Mouse (Mus musculus) limb, embryonic 15.5 days (tissue): ENCODE data around the gene Sod1. TPM values are rescaled to one million over a fixed set of nuclear protein-coding genes. Genes with fewer than 3 reads are reported as not detected.
"Not testable (repeated sequence)": the region's sequence is repeated elsewhere in the genome, so short reads cannot be mapped to it uniquely, and the experiment has no call there.

Experiments used
- ATAC-seq: fragments of 200-750 bp; cut with Nextera tagmentation; 2 replicates; pipeline ENCODE4 v1.8.0; 2017; ENCODE audit warnings: low read depth, moderate TSS enrichment; ENCODE audit not compliant: insufficient number of reproducible peaks, low FRiP score, low TSS enrichment
- H3K27ac ChIP-seq: fragments of 300-500 bp; sonication (generic); 2 replicates; pipeline ENCODE4 v1.5.1; 2015; ENCODE audit warnings: moderate library complexity, mild to moderate bottlenecking, inconsistent platforms
- H3K27me3 ChIP-seq: fragments of 300-500 bp; sonication (generic); 2 replicates; pipeline ENCODE4 v1.6.1; 2015; ENCODE audit warnings: inconsistent platforms
- H3K36me3 ChIP-seq: fragments of 300-500 bp; sonication (generic); 2 replicates; pipeline ENCODE4 v1.6.1; 2015; ENCODE audit warnings: inconsistent platforms
- H3K4me1 ChIP-seq: fragments of 300-500 bp; sonication (generic); 2 replicates; pipeline ENCODE4 v1.6.1; 2015; ENCODE audit warnings: inconsistent platforms
- H3K4me2 ChIP-seq: fragments of 300-500 bp; sonication (generic); 2 replicates; pipeline ENCODE4 v1.6.1; 2015; ENCODE audit warnings: mild to moderate bottlenecking, inconsistent platforms
- H3K4me3 ChIP-seq: fragments of 300-500 bp; sonication (generic); 2 replicates; pipeline ENCODE4 v1.5.1; 2015; ENCODE audit warnings: mild to moderate bottlenecking, inconsistent platforms
- H3K9ac ChIP-seq: fragments of 300-500 bp; sonication (generic); 2 replicates; pipeline ENCODE4 v1.6.1; 2015; ENCODE audit warnings: inconsistent platforms
- H3K9me3 ChIP-seq: fragments of 300-500 bp; sonication (generic); 2 replicates; pipeline ENCODE4 v1.6.1; 2016; ENCODE audit warnings: inconsistent platforms
- WGBS: fragments of 180-500 bp; shearing (Covaris S2); methylation state at CpG from one replicate; pipeline ENCODE4 v1.1.7; 2015; 5-methylcytosine and 5-hydroxymethylcytosine counted together
- polyA plus RNA-seq: library from polyadenylated mRNA; unstranded; fragments of >200 nt; fragmentation: Nextera tagmentation; extraction: Ambion mirVana; gene quantifications from 2 replicates; pipeline ENCODE4 v1.2.1, GENCODE M21; 2015

Gene Sod1
- polyA plus RNA-seq, 1 experiment from 2014 or later, result 861 TPM

DNA sequence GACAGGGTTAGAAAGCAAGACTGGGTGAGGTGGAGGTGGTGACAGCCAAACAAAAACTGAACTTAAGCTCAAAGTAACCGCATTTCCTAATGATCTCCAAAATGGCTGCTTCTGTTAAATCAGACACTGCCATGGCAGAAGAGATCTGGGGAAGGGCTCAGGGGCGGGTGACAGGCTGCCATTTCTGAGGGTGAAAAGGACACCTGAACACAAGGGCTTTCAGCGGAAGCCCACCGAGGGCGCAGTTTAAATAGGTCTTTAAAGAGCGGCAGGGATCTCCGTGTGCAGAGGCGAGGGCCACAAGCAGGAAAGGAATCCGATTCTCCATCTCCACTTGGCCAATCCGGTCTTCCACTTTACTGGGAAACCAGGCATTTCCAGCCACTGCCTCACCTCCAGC lies 13.1 kb downstream of the Sod1 start:
- no peak overlapping the region for H3K4me3 ChIP-seq
- no peak for ATAC-seq
- WGBS, result 90% methylated on average over 10 of the region's 10 CpGs

DNA sequence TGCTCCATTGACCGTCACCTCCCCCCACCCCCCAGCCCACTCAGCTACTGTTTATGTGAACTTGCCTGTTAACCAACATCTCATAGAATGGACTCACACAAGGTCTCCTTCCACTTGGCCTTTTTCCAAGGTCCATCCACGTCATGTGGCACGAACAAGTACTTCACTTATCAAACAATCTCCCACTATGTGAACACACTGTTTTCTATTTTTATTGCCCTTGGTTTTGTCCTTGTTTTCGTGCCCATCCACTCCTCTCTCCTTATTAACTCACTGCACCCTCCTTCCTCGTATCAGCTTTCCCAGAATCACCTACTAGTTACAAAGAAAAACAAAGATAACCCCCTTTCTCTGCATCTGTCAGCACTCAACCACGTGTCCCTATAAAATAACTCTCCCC lies 14.1 kb downstream of the Sod1 start:
- H3K27me3 ChIP-seq, result no peaks in the 10 kb centered on the region
- H3K36me3 ChIP-seq, result peaks cover 15% of the 10 kb centered on the region
- H3K9ac ChIP-seq, result no peak overlapping the region
- no peaks in the 10 kb centered on the region for H3K9me3 ChIP-seq
- no peak overlapping the region for H3K27ac ChIP-seq
- no peak overlapping the region for H3K4me2 ChIP-seq
- WGBS, result 80% methylated on average over 6 of the region's 6 CpGs
- no peak overlapping the region for H3K4me3 ChIP-seq
- no peak for ATAC-seq
- H3K4me1 ChIP-seq, result no peaks in the 10 kb centered on the region

More for the DNA sequence above, 13.1 kb downstream of the Sod1 start:
- no peak overlapping the region for H3K27ac ChIP-seq
- H3K9ac ChIP-seq, result no peak overlapping the region
- H3K36me3 ChIP-seq, result peaks cover 12% of the 10 kb centered on the region
- H3K9me3 ChIP-seq, result no peaks in the 10 kb centered on the region
- H3K4me1 ChIP-seq, result no peaks in the 10 kb centered on the region
- H3K4me2 ChIP-seq, result no peak overlapping the region
- no peaks in the 10 kb centered on the region for H3K27me3 ChIP-seq

DNA sequence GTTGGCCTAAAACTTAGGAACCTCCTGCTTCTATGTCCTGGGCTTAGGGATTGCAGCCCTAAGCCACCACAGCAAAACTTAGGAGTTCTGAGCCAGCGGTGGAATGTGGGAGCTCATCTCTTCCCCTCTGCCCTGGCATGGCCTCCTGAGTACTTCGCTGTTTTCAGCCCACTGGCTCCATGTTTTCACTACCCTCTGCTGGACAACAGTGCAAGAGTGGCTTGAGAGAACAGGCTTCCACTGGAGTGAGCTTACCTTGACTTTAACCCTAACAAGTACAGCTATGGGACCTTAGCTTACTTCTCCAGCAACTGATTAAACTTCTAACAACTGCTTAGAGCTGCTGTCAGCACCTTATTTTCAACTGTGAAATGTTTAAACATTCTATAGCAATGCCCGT lies 14.6 kb downstream of the Sod1 start:
- WGBS, result 90% methylated on average over 3 of the region's 3 CpGs
- Histone ChIP-seq H3K27ac (no peak overlapping the region), H3K9ac (no peak overlapping the region), H3K4me2 (no peak overlapping the region), H3K9me3 (no peaks in the 10 kb centered on the region), H3K4me3 (no peak overlapping the region), H3K36me3 (peaks cover 16% of the 10 kb centered on the region), H3K4me1 (no peaks in the 10 kb centered on the region), H3K27me3 (no peaks in the 10 kb centered on the region)
- no peak for ATAC-seq

DNA sequence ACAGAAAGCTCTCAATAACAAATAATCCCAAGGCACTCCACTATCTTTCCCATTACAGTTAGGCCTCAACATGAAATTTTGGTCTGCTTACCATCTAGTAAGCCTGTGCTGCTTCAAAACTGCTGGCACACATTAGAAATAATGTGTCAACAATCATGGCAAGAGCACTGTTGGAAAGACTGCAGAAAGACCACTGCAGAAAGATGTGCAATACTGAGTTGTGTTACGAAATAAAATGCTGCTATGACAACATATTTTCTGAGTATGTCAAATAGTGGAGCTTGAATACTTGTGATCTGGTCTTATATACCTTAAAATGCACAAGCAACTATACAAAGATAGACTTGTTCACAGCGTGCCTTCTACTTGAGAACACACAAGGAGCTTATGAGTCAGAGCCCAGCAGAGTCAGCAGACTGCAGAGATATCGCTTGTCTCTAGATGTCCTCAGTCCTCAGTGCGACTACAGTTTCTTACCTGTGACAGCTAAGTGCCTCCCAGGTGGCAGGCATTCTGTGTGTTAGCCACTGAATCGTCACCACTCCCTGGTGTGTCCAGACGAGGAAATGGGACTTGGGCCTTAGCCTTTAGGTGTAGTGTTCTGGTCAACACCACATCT lies 18.7 kb downstream of the Sod1 start:
- Histone ChIP-seq H3K4me1 (no peaks in the 10 kb centered on the region), H3K9me3 (no peaks in the 10 kb centered on the region), H3K4me2 (no peak overlapping the region), H3K4me3 (no peak overlapping the region), H3K9ac (no peak overlapping the region), H3K27ac (no peak overlapping the region), H3K27me3 (no peaks in the 10 kb centered on the region), H3K36me3 (peaks cover 51% of the 10 kb centered on the region)
- no peak for ATAC-seq
- WGBS, result 86% methylated on average over 6 of the region's 6 CpGs

DNA sequence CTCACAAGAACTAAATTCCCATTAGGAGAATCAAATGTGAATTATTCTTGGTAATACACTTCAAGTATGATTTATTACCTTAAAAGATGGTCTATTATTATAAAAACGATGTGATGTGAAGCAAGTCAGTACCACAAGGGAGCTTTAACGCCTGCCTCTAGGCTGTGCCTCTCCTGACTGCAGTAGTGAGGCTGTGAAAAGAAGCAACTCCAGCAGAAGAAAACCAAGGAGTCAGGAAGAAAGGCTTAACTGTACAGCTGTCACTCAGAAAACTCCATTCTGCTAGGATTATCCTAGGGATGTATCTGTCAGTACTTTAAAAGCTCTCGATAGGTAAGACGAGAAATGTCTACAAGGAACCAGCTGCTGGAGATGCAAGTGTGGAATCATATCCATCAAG lies 21.3 kb downstream of the Sod1 start:
- no peak overlapping the region for H3K4me2 ChIP-seq
- ATAC-seq, result no peak
- H3K9ac ChIP-seq, result no peak overlapping the region
- no peaks in the 10 kb centered on the region for H3K9me3 ChIP-seq
- H3K27ac ChIP-seq, result no peak overlapping the region
- peaks cover 75% of the 10 kb centered on the region for H3K36me3 ChIP-seq
- no peak overlapping the region for H3K4me3 ChIP-seq
- 78% methylated on average over 4 of the region's 4 CpGs for WGBS
- no peaks in the 10 kb centered on the region for H3K27me3 ChIP-seq
- no peaks in the 10 kb centered on the region for H3K4me1 ChIP-seq

DNA sequence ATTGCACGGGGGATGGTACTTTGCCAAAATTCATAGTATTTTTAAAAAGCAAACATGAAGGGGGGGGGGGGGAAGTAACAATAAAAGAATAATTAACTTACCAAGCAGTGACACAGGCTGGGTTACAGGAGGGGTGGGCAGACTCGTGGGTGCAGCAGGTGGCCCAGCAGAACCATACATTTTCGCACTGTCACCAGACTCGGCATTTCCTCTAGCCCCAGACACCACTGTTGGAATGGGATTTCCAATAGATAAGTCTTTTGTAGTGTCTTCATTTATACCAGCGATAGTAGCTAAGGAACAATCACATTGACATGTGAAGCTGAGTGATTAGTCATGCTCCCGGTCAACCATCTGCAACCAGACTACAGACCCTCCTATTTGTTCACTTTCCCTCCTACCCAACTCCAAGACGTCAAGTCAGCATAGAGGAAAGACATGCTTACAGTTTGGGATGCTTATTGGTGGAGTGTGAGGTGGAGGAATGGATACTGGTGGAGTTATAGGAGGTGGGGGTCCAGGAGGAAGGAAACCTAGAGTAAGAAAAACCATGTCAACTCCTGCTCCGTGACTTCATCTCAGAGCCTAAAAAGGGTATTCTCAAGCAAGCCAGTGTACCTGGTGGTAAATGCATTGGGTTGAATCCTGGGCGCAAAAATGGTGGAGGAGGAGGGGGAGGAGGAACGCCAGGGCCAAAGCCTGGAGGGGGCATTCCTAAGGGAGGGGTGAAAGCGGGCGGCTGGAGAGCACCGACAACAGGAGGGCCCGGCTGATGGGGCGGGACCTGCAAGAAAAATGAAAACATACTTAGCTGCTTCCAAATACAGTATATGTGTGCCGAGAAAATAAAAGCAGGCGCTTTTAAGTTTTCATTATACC lies 22.1 kb downstream of the Sod1 start:
- no peak overlapping the region for H3K4me3 ChIP-seq

DNA sequence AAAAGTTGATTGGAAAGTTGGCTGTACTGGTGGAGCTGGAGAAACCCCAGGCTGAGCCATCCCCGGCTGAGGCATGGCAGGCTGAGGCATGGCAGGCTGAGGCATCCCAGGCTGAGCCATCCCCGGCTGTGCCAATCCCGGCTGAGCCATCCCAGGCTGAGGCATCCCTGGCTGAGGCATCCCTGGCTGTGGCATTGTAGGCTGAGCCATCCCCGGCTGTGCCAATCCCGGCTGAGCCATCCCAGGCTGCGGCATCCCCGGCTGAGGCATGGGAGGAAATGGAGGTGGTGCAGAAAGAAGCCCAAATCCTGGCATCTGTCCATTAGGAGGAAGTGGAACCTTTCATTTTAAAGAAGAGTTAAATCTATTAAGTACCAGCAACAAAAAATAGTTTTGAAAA lies 29.5 kb downstream of the Sod1 start:
- 93% methylated on average over 7 of the region's 7 CpGs for WGBS
- Histone ChIP-seq H3K4me2 (no peak overlapping the region), H3K9ac (no peak overlapping the region), H3K9me3 (no peaks in the 10 kb centered on the region), H3K27ac (no peak overlapping the region), H3K4me1 (no peaks in the 10 kb centered on the region), H3K27me3 (no peaks in the 10 kb centered on the region), H3K36me3 (peaks cover 77% of the 10 kb centered on the region), H3K4me3 (no peak overlapping the region)
- ATAC-seq, result no peak

More for the DNA sequence above, 22.1 kb downstream of the Sod1 start:
- Histone ChIP-seq H3K27me3 (no peaks in the 10 kb centered on the region), H3K9me3 (no peaks in the 10 kb centered on the region), H3K4me1 (no peaks in the 10 kb centered on the region), H3K27ac (no peak overlapping the region), H3K9ac (no peak overlapping the region), H3K36me3 (peaks cover 83% of the 10 kb centered on the region), H3K4me2 (no peak overlapping the region)
- WGBS, result 78% methylated on average over 17 of the region's 17 CpGs
- ATAC-seq, result no peak

DNA sequence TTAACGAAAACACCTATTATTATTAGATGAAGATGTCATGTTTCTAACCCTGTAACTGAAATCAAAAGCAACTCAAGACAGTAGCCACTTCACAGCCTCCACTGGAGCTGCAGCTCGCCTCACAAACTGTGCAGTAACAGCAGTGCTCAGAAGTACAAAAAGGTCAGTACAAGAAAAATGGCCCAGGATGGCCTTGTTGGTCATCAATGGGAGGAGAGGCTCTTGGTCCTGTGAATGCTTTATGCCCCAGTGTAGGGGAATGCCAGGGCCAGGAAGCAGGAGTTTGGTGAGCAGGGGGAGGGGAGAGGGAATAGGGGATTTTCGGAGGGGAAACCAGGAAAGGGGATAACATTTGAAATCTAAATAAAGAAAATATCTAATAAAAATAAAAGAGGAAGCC lies 30.7 kb downstream of the Sod1 start:
- whole genome bisulfite sequencing, result 90% methylated on average over 3 of the region's 3 CpGs
- not testable (repeated sequence) for H3K27ac ChIP-seq, H3K9ac ChIP-seq, H3K4me2 ChIP-seq, H3K4me1 ChIP-seq, H3K9me3 ChIP-seq, ATAC-seq, H3K27me3 ChIP-seq, H3K4me3 ChIP-seq
- H3K36me3 ChIP-seq, result peaks cover 69% of the 10 kb centered on the region

DNA sequence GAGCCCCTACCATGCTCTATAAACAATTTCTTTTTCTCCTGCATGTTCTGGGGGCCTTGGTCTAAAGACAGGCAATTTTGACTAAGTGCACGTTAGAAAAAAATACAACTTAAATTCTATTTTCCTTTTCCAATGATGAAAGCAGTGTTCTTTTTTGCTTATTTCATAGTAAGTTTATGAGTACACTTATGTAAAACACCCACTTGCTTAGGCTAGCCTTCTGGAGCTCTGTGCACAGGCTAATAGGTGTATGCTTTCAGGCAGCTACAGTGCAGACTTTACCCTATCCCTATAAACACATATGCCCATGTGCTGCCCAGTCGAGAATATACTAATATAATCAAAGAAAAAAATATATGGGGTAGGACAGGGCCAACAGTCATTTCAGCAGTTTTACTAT lies 32.0 kb downstream of the Sod1 start:
- Histone ChIP-seq H3K36me3 (peaks cover 71% of the 10 kb centered on the region), H3K9ac (no peak overlapping the region), H3K27ac (no peak overlapping the region), H3K4me2 (no peak overlapping the region), H3K4me1 (no peaks in the 10 kb centered on the region), H3K9me3 (no peaks in the 10 kb centered on the region), H3K4me3 (no peak overlapping the region), H3K27me3 (no peaks in the 10 kb centered on the region)
- ATAC-seq, result no peak
- WGBS, result 82% methylated on average over 2 of the region's 2 CpGs

DNA sequence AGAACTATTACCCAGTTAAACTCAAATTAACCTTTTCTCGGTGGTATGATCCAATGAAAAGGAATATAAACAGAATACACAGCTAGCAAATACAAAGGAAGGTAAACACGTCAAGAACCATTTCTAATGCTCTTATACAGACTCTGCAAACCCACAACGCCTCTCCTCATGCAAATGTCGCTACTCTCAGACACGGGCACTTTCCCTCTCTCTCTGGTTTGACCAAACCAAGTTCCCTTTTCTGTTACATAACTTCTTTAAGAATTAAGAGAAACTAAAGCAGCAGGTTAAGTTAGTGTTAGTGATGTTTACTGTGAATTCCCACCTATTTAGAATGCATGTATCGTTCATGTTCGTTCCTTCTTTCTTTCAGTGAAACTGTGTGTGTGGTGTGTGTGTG lies 38.4 kb downstream of the Sod1 start:
- Histone ChIP-seq H3K4me3 (no peak overlapping the region), H3K27me3 (no peaks in the 10 kb centered on the region), H3K4me1 (no peaks in the 10 kb centered on the region), H3K27ac (no peak overlapping the region), H3K9ac (no peak overlapping the region), H3K36me3 (peaks cover 58% of the 10 kb centered on the region), H3K9me3 (no peaks in the 10 kb centered on the region), H3K4me2 (no peak overlapping the region)
- ATAC-seq, result no peak
- 90% methylated on average over 7 of the region's 7 CpGs for WGBS

DNA sequence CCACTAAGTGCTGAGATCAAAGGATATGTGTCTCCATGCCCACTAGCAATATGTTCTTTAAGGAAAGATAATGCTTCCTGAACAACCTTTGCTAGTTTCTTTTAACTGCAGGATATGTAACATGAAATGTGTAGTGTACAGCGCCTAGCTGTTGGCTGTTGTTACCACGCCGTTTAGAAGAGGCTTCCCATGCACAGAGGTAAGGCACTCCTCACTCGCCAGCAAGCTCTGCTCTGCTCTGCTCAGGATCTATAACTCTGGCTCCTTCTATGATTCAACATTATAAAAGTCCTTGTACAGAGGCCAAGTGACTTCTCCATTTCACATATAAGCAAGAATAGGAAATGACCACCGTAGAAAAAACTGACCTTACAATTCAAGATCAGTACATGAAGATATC lies 39.1 kb downstream of the Sod1 start:
- H3K9me3 ChIP-seq, result no peaks in the 10 kb centered on the region
- H3K27ac ChIP-seq, result no peak overlapping the region
- no peak overlapping the region for H3K4me3 ChIP-seq
- H3K9ac ChIP-seq, result no peak overlapping the region
- no peak overlapping the region for H3K4me2 ChIP-seq
- ATAC-seq, result no peak
- H3K27me3 ChIP-seq, result no peaks in the 10 kb centered on the region
- H3K4me1 ChIP-seq, result no peaks in the 10 kb centered on the region
- H3K36me3 ChIP-seq, result peaks cover 56% of the 10 kb centered on the region
- 89% methylated on average over 5 of the region's 5 CpGs for WGBS

DNA sequence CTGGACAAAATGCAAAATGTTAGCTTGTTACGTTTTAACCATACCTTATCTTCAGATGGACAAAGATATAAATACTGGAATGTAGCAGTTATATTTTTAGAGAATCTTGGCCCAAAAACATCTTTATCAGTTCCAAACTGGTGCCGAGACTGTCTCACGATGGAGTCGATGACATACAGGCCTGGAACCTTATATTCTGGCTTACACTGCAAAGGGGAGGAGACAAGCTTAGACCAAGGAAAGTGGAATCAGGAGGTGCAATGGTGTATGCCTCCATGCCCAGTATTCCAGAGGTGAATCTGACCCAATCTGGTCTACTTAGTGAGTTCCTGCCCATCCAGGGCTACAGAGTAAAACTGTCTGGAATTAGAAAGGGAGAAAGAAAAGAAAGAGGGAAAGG lies 39.5 kb downstream of the Sod1 start:
- Histone ChIP-seq H3K4me2 (no peak overlapping the region), H3K27ac (no peak overlapping the region), H3K9ac (no peak overlapping the region), H3K9me3 (no peaks in the 10 kb centered on the region), H3K4me3 (no peak overlapping the region), H3K4me1 (no peaks in the 10 kb centered on the region), H3K36me3 (peaks cover 55% of the 10 kb centered on the region), H3K27me3 (no peaks in the 10 kb centered on the region)
- 89% methylated on average over 4 of the region's 4 CpGs for WGBS
- ATAC-seq, result no peak
